Mouse (Mus musculus) intestine, postnatal 0 days (tissue): ENCODE results near the gene Tor3a. TPM values are rescaled to one million over a fixed set of nuclear protein-coding genes. Genes with fewer than 3 reads are reported as not detected.

Source experiments
- ATAC-seq: fragments of 200-750 bp; cut with Nextera tagmentation; 2 replicates; pipeline ENCODE4 v1.8.0; 2017; ENCODE audit warnings: mild to moderate bottlenecking, moderate TSS enrichment, moderate library complexity
- H3K27ac ChIP-seq: fragments of 300-500 bp; sonication (generic); 2 replicates; pipeline ENCODE4 v1.5.1; 2014; ENCODE audit warnings: mild to moderate bottlenecking, low read depth, low read length, moderate library complexity
- H3K27me3 ChIP-seq: fragments of 300-500 bp; sonication (generic); replicated peaks from 2 replicates; pipeline ENCODE4 v1.6.1; 2014; ENCODE audit warnings: low read length, mixed read lengths; ENCODE audit not compliant: control insufficient read depth, insufficient read depth
- H3K36me3 ChIP-seq: fragments of 300-500 bp; sonication (generic); 2 replicates; pipeline ENCODE4 v1.6.1; 2014; ENCODE audit warnings: mild to moderate bottlenecking, moderate library complexity; ENCODE audit not compliant: control insufficient read depth, insufficient read depth
- H3K4me1 ChIP-seq: fragments of 300-500 bp; sonication (generic); replicated peaks from 2 replicates; pipeline ENCODE4 v1.6.1; 2014; ENCODE audit warnings: antibody characterized with exemption, low read length, mixed read lengths; ENCODE audit not compliant: control insufficient read depth, insufficient read depth
- H3K4me2 ChIP-seq: fragments of 300-500 bp; sonication (generic); replicated peaks from 2 replicates; pipeline ENCODE4 v1.6.1; 2014; ENCODE audit warnings: low read depth, mild to moderate bottlenecking, moderate library complexity
- H3K4me3 ChIP-seq: fragments of 300-500 bp; sonication (generic); 2 replicates; pipeline ENCODE4 v1.5.1; 2014; ENCODE audit warnings: low read depth, low read length
- H3K9ac ChIP-seq: fragments of 300-500 bp; sonication (generic); 2 replicates; pipeline ENCODE4 v1.6.1; 2014; ENCODE audit warnings: mild to moderate bottlenecking, low read depth, low read length
- H3K9me3 ChIP-seq: fragments of 300-500 bp; sonication (generic); 2 replicates; pipeline ENCODE4 v1.6.1; 2016; ENCODE audit warnings: mixed run types; ENCODE audit not compliant: control insufficient read depth
- CTCF ChIP-seq: sonication (generic); IDR thresholded peaks from 2 replicates; pipeline ENCODE4 v1.5.1; 2016; ENCODE audit warnings: low read depth, mild to moderate bottlenecking, control low read depth, antibody characterized with exemption, moderate library complexity
- WGBS: fragments of 180-500 bp; shearing (Covaris S2); extraction: QIAGEN DNeasy Blood & Tissue Kit; methylation state at CpG from one replicate; pipeline ENCODE4 v1.1.7; 2014; 5-methylcytosine and 5-hydroxymethylcytosine counted together
- polyA plus RNA-seq: library from polyadenylated mRNA; unstranded; fragments of >200 nt; fragmentation: Nextera tagmentation; extraction: Ambion mirVana; gene quantifications from 2 replicates; pipeline ENCODE4 v1.2.1, GENCODE M21; 2015

The Tor3a gene
- polyA plus RNA-seq, 1 experiment from 2014 or later: 7.1 TPM

GRCm38 (mm10) chr1:156608496-156608895 lies 65.7 kb downstream of the Tor3a start:
- ATAC-seq: no peak
- Histone ChIP-seq H3K9ac (no peak overlapping the region), H3K4me1 (no peaks in the 10 kb centered on the region), H3K27me3 (no peaks in the 10 kb centered on the region), H3K36me3 (no peaks in the 10 kb centered on the region), H3K4me2 (no peak overlapping the region), H3K4me3 (no peak overlapping the region), H3K27ac (no peak overlapping the region), H3K9me3 (no peaks in the 10 kb centered on the region)
- no peak for TF ChIP-seq CTCF
- WGBS: 91% methylated on average over 2 of the region's 2 CpGs

DNA sequence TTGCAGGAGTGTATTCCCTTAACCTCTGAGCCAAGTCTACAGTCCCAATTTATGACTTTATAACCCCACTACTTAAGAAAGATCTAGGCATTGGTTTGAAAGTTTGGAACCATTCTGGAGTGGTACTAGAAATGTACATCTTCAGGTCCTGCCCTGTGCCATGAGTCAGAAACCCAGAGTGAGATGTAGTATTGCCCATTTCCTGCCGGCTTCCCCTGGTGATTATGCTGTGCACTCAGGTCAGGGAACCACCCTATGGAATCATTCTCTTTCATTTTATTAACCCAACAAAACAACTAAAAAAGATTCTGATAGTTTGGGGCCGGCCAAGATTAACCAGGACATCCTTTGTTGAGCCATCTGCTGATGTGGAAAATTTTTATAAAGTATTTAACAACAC lies 68.2 kb downstream of the Tor3a start:
- Histone ChIP-seq H3K27me3 (no peaks in the 10 kb centered on the region), H3K27ac (no peak overlapping the region), H3K9ac (no peak overlapping the region), H3K4me3 (no peak overlapping the region), H3K4me1 (no peaks in the 10 kb centered on the region), H3K36me3 (no peaks in the 10 kb centered on the region), H3K9me3 (no peaks in the 10 kb centered on the region), H3K4me2 (no peak overlapping the region)
- WGBS: 63% methylated on average over 2 of the region's 2 CpGs
- no peak for ATAC-seq
- TF ChIP-seq CTCF: no peak

- TF ChIP-seq CTCF: no peak
- Histone ChIP-seq H3K36me3 (no peaks in the 10 kb centered on the region), H3K9ac (no peak overlapping the region), H3K27ac (no peak overlapping the region), H3K27me3 (no peaks in the 10 kb centered on the region), H3K4me2 (no peak overlapping the region), H3K9me3 (no peaks in the 10 kb centered on the region), H3K4me3 (no peak overlapping the region), H3K4me1 (no peaks in the 10 kb centered on the region)
- ATAC-seq: no peak
- WGBS: 75% methylated on average over 12 of the region's 12 CpGs
These were observed 68.9 kb downstream of the Tor3a start for GRCm38 (mm10) chr1:156605094-156605866.

Other genes starting within 250 kb of the Tor3a start
- 51.2 and 62.5 TPM in 2 replicates for gene Soat1, start 200.0 kb downstream of the Tor3a start, polyA plus RNA-seq
- gene Gm10031, start 150.3 kb downstream of the Tor3a start, polyA plus RNA-seq: 0.35 and 0.52 TPM in 2 replicates
- gene Abl2, start 115.6 kb downstream of the Tor3a start, polyA plus RNA-seq: 1.6 and 2.0 TPM in 2 replicates
- gene Fam20b, start 44.7 kb upstream of the Tor3a start, polyA plus RNA-seq: 35.4 and 36.9 TPM in 2 replicates
- 18.8 and 20.9 TPM in 2 replicates for gene Angptl1, start 164.2 kb upstream of the Tor3a start, polyA plus RNA-seq